Mouse (Mus musculus) kidney, postnatal 14 days (tissue): ENCODE measurements around the gene Arl8a.
"Not testable (repeated sequence)": the region's sequence is repeated elsewhere in the genome, so short reads cannot be mapped to it uniquely, and the experiment has no call there.

Experiments used
- DNase-seq: peaks from one replicate; pipeline ENCODE4 v3.0.0; 2022; ENCODE audit warnings: mixed read lengths

The Arl8a gene

DNA sequence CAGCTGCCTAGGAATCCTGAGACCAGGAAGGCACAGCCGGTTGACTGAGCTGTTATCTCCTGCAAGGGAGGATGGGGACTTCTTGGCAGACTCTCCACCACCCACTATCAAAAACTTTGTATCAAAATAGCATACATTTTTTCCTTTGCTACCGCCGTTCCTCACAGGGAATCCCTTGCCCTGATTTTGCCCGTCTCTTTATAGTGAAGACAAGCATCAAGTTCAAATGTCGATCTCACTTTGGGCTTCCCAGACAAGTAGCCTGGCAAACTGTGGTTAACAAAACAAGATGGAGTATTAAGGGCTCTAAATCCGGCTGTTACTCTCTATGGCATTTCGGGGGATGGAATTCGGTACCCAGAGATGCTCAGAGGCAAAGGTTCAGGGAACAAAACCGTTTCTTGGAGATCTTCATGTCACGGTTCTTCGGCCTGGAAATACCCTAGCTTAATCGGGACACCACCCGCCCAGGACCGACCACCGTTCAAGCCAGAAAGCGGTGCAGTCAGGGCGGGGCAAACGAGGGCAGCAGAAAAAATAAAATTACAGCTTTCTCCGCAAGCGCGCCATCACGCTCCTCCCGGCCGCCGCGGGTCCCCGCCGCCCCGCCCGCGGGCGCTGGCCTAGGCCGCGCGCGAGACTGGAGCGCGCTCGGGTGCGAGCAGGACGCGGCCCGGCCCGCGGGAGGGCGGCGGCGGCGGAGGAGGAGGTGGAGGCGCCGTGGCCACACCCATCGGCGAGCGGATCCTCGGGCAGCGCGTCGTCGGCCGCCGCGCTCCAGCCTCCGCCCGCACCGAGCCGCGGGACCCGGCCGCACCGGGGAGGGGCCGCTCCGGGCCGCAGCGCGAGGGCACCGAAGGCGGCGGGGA, at the start of gene Arl8a:
TSS of gene Arl8a (plus strand) at position 748 of the 869 bp plus-strand sequence.
- DNase-seq = peak; percentile 93

DNA sequence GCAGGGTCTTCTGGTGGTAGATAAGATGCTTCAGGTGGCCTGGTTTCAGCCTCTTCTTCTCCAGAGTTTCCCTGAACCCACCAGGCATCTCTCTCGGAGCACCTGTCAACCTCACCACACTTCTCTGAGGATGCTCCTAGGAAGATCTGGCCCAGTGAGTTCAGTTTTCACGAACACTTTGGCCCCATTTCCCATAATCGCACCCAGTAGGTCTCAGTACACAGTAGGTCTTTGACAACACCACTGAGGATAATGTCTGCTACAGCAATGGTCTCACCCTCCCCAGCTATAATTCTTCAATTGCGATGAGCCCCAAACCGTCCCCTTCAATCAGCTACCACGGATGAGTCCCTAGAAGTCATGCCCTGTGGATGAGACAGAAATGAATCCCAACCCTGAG, 49.2 kb upstream of the Arl8a start:
- no peak for DNase-seq

- DNase-seq = no peak
Observed at GRCm38 (mm10) chr1:135098441-135098840, 48.2 kb upstream of the Arl8a start.

GRCm38 (mm10) chr1:135100400-135100799, 46.2 kb upstream of the Arl8a start:
- no peak for DNase-seq

- DNase-seq = peak; percentile 24
Observed at GRCm38 (mm10) chr1:135105124-135105523, 41.5 kb upstream of the Arl8a start, which contains the start of gene Lgr6. Gene Lgr6 (minus strand): TSS chr1:135105276.

- peak; percentile 76 for DNase-seq
Observed at GRCm38 (mm10) chr1:135105951-135106350, 40.7 kb upstream of the Arl8a start.

GRCm38 (mm10) chr1:135108611-135109010, 38.0 kb upstream of the Arl8a start:
- peak; percentile 45 for DNase-seq

DNA sequence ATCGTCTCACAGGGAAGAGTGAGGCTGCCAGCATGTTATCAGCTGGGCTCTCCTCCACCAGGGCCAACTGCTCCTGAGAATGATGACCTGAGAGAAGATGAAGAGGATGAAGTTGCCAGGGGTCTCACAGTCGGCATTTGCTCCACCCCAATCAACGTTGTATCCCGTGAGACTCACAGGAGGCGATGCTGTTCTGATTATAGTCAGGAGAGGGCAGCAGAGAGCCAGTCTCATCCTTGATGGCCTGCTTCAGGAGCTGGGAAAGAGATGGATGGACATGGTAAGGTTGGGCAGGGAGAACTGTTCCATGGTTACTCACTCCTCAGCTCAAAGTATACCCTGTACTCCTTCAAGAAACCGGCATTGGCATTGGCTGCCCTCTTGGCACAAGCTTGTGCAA, 36.5 kb upstream of the Arl8a start:
- peak; percentile 71 for DNase-seq

DNA sequence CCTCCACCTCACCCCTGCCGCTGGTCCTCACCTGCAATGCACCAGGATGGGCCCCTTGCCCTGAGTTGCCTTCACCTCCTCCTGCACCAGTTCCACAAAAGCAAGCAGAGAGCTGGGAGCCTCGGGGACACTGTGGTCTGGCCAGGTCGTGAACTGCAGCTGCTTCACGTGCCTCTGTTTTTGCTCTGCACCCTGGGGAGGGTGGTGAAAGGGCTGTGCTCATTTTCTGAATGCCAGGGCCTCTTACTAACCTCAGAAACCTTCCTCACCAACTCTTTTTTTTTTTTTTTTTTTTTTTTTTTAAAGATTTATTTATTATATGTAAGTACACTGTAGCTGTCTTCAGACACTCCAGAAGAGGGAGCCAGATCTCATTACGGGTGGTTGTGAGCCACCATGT, 35.4 kb upstream of the Arl8a start:
- not testable (repeated sequence) for DNase-seq

GRCm38 (mm10) chr1:135112661-135113060, 34.0 kb upstream of the Arl8a start:
- peak; percentile 51 for DNase-seq

DNA sequence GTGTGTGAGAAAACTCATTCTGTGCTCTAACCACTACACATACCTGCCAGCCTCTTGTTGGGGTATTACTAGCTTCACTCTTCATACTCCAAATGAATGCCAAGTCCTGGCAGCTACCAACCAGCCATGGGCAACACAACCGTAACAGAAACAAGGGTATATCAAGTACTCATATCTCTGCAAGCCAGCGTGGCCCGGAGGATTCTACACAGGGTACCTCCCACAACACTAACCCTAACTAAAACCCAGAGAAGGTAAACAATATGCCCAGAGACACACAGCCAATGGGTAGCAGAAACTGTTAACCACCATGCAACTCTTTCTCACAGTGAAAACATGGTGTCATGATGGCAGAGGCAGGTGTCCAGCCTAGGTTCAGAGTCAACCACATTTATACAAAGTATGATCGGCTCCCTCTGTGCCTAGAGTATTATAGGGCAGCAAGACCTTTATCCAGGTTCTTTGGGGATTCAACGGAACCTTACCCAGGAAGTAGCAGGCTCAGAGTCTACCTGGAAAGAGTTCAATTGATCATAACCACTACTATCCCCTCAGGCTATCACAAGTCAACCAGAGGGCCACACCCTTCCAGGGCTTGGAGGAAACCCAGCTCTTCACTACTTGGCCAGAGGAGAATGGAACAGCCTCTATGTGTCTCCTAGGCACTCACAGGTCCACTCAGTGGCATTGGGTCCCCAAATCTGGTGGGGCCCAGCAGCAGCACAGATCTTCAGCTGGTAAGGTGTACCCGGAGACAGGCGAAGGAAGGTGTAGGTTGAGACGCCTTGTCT, 21.9 kb upstream of the Arl8a start:
- no peak for DNase-seq

DNA sequence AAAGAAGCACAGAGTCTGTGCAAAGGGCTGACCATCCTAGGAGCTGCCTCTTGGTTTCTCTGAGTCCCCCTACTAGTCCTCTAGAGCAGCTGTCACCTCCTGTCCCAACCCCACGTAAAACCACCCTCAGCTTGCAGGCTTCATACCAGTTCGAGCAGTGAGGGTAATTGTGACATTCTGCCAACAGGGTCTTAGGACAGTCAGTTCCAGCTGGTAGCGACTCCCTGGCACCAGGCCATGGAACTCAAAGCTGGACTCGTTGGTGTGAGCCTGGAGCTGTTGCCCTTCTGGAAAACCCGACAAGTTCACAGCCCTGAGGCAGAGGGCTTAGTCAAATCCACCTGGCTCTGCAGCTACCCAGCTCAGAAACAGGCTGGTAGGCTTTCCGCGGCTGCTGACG, 20.6 kb upstream of the Arl8a start:
- peak; percentile 69 for DNase-seq

- DNase-seq = peak; percentile 37
Observed at GRCm38 (mm10) chr1:135126443-135127027, 20.1 kb upstream of the Arl8a start.

DNA sequence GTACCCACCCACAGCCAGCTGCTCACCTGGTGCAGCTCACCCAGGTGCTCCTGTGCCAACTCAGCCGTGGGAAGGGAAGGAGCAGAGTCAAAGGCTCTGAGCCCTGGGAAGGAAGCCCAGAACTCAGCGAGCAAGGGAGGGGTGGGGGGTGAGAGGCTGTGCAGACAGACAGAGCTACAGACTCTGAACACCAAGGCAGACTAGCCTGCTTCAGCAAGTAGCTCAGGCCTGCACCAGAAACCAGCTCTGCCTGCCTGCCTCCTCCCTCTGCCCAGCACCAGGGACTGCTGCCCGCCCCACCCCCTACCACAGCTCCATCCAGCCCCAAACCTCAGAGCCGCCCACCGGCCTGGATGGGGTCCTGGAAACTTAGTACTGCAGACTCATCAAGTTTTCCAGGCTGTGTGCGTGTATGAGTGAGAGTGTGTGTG, 18.6 kb upstream of the Arl8a start:
- DNase-seq = peak; percentile 34

- no peak for DNase-seq
Observed at GRCm38 (mm10) chr1:135128986-135129385, 17.6 kb upstream of the Arl8a start.

GRCm38 (mm10) chr1:135129543-135130183, 17.0 kb upstream of the Arl8a start:
- no peak for DNase-seq

DNA sequence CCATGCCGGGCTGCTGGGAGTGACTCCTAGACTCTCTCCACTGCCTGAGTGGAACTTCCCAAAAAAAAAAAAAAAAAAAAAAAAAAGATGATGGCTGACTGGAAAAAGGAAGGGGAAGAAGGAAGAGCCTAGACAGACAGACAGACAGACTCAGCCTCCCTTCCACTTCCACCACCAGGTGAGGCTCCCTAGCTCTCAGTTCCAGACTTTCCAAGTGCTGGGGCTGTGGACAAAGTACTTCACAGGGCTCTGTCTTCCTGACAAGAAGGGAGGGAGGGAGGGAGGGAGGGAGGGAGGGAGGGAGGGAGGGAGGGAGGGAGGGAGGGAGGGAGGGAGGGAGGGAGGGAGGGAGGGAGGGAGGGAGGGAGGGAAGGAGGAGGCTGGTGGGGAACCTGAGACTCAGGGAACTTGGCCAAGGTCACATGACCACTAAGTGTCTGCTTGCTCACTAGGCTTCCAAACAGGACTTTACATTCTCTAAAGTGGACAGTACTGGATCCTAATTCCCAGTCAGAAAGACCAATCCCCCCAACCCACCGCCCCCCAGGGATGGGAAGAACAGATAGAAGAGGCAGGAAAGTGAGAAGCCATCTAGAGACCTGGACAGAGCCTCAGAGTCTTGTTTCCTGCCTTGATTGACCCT, 16.1 kb upstream of the Arl8a start:
- no peak for DNase-seq

DNA sequence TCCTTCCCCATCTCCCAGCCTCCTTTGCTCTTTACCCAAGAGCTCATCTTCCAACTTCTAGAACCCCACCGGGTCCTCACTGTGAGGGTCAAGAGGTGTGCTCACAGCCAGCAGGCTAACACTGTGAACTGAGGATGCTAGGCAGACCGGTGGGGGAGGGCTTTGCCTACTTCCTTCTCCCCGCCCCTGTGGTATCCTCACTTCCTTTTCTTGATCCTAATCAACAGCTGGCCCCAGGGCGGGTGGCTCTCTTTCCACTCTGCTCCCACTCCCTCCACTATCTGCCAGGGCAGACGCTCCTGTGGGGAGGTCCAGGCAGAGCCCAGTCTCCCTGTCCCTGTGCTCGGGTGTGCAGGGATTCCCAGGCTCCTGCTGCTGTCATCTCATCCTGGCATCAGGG, 15.6 kb upstream of the Arl8a start:
- peak; percentile 48 for DNase-seq

- DNase-seq = no peak
Observed at GRCm38 (mm10) chr1:135131560-135131959, 15.1 kb upstream of the Arl8a start.

DNA sequence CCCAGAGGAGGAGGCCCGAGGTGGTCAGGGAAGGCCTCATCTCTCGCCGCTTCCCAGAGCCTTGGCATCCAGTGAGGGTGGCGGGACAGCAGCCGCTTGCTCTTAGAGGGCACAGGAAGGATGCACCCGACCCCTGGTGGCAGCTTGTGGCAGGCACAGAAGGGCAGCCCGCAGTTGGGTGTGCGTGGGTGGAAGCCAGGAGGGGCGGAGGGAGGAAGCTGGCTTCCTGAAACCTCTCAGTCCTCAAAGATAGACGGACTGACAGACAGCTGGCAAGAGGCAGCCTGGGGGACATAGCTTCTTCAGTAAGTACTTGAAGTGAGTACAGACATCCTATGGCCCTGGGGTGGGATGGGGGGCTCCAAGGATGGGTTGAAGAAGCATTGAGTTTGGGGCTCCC, 14.2 kb upstream of the Arl8a start, which contains the start of gene Ptpn7:
TSS of gene Ptpn7 (plus strand) at position 228 of the 400 bp plus-strand sequence.
- DNase-seq = peak; percentile 72

DNA sequence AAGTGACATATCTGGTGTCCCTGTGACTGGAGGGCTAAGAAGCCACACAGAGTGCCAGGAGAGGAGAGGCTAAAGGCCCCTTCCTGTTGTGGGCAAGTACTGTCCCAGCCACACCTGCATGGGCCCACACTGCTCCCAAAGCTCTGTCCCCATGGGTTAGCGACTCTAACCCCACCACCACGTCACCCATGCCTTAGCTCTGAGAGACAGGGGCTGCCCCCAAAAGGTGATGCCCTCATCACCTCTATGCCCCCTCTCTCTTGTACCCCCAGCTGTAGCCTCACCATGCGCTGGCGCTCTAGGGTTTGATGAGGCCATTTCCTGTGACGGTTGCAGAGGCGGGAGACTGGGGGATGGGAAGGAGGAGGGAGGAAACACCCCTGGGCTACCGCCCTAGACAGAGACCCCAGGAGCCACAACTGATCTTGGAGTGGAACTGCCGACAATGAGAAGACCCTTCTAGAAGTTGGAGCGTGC, 13.7 kb upstream of the Arl8a start:
- no peak for DNase-seq
